Mouse (Mus musculus) limb, embryonic 11.5 days (tissue): ENCODE results near the gene Gdi2. TPM values are rescaled to one million over a fixed set of nuclear protein-coding genes. Genes with fewer than 3 reads are reported as not detected.
A peak's percentile ranks its signal among the peaks of the same experiment; 100 is the strongest.

Experiments used
- ATAC-seq: fragments of 200-750 bp; cut with Nextera tagmentation; 2 replicates; pipeline ENCODE4 v1.8.0; 2017; ENCODE audit warnings: low read depth; ENCODE audit not compliant: insufficient number of reproducible peaks, low FRiP score, low TSS enrichment
- DNase-seq: peaks from one replicate; pipeline ENCODE4 v3.0.0-alpha.2; 2015; ENCODE audit warnings: low spot score
- H3K27ac ChIP-seq: fragments of 300-500 bp; sonication (generic); replicated peaks from 2 replicates; pipeline ENCODE4 v1.5.1; 2014; ENCODE audit warnings: low read depth, mild to moderate bottlenecking, low read length
- H3K27me3 ChIP-seq: fragments of 300-500 bp; sonication (generic); 2 replicates; pipeline ENCODE4 v1.6.1; 2014; ENCODE audit warnings: mild to moderate bottlenecking, low read length, mixed read lengths; ENCODE audit not compliant: control insufficient read depth, insufficient read depth
- H3K36me3 ChIP-seq: fragments of 300-500 bp; sonication (generic); 2 replicates; pipeline ENCODE4 v1.6.1; 2014; ENCODE audit warnings: mild to moderate bottlenecking, low read length, moderate library complexity, mixed read lengths; ENCODE audit not compliant: control insufficient read depth, insufficient read depth
- H3K4me1 ChIP-seq: fragments of 300-500 bp; sonication (generic); 2 replicates; pipeline ENCODE4 v1.6.1; 2014; ENCODE audit warnings: low read length, mixed read lengths; ENCODE audit not compliant: control insufficient read depth, insufficient read depth
- H3K4me2 ChIP-seq: fragments of 300-500 bp; sonication (generic); 2 replicates; pipeline ENCODE4 v1.6.1; 2014; ENCODE audit warnings: low read depth, mild to moderate bottlenecking, moderate library complexity; ENCODE audit not compliant: severe bottlenecking
- H3K4me3 ChIP-seq: fragments of 300-500 bp; sonication (generic); 2 replicates; pipeline ENCODE4 v1.5.1; 2014; ENCODE audit warnings: low read depth, low read length
- H3K9ac ChIP-seq: fragments of 300-500 bp; sonication (generic); 2 replicates; pipeline ENCODE4 v1.6.1; 2014; ENCODE audit warnings: mild to moderate bottlenecking, low read length
- H3K9me3 ChIP-seq: fragments of 300-500 bp; sonication (generic); 2 replicates; pipeline ENCODE4 v1.6.1; 2016; ENCODE audit warnings: low read length; ENCODE audit not compliant: control insufficient read depth
- WGBS: fragments of 180-500 bp; shearing (Covaris S2); extraction: QIAGEN DNeasy Blood & Tissue Kit; methylation state at CpG from one replicate; pipeline ENCODE4 v1.1.7; 2014; 5-methylcytosine and 5-hydroxymethylcytosine counted together
- polyA plus RNA-seq: library from polyadenylated mRNA; unstranded; fragments of >200 nt; fragmentation: Nextera tagmentation; extraction: Ambion mirVana; gene quantifications from 2 replicates; pipeline ENCODE4 v1.2.1, GENCODE M21; 2014

The Gdi2 gene
- polyA plus RNA-seq, 1 experiment from 2014 or later = 510 TPM

GRCm38 (mm10) chr13:3590789-3591188 is 52.9 kb downstream of the Gdi2 start:
- 91% methylated on average over 3 of the region's 3 CpGs for WGBS
- Histone ChIP-seq H3K36me3 (peaks cover 12% of the 10 kb centered on the region; the same call in 1 of the 2 replicates), H3K4me1 (no peaks in the 10 kb centered on the region), H3K27me3 (no peaks in the 10 kb centered on the region), H3K27ac (no peak overlapping the region), H3K4me2 (no peak overlapping the region), H3K4me3 (no peak overlapping the region), H3K9ac (no peak overlapping the region), H3K9me3 (no peaks in the 10 kb centered on the region)
- DNase-seq (no peak), ATAC-seq (no peak)

- Histone ChIP-seq H3K27me3 (no peaks in the 10 kb centered on the region), H3K27ac (no peak overlapping the region), H3K9ac (no peak overlapping the region), H3K4me1 (no peaks in the 10 kb centered on the region), H3K9me3 (no peaks in the 10 kb centered on the region), H3K4me2 (no peak overlapping the region), H3K36me3 (peaks cover 11% of the 10 kb centered on the region), H3K4me3 (no peak overlapping the region)
- WGBS = 90% methylated on average over 1 of the region's 1 CpGs
- ATAC-seq (no peak), DNase-seq (no peak)
Observed at GRCm38 (mm10) chr13:3594311-3594710, 56.4 kb downstream of the Gdi2 start.

GRCm38 (mm10) chr13:3596232-3596631 is 58.4 kb downstream of the Gdi2 start:
- WGBS = 92% methylated on average over 6 of the region's 6 CpGs
- H3K4me2 ChIP-seq = no peak overlapping the region
- no peaks in the 10 kb centered on the region for H3K4me1 ChIP-seq
- no peak overlapping the region for H3K27ac ChIP-seq
- H3K9me3 ChIP-seq = no peaks in the 10 kb centered on the region
- DNase-seq = no peak
- H3K27me3 ChIP-seq = no peaks in the 10 kb centered on the region
- H3K9ac ChIP-seq = no peak overlapping the region
- H3K36me3 ChIP-seq = peaks cover 9% of the 10 kb centered on the region
- ATAC-seq = no peak
- H3K4me3 ChIP-seq = no peak overlapping the region

- 27% methylated on average over 8 of the region's 8 CpGs for WGBS
- H3K9me3 ChIP-seq = no peaks in the 10 kb centered on the region
- H3K27me3 ChIP-seq = no peaks in the 10 kb centered on the region
- H3K4me3 ChIP-seq = peak overlapping the region; percentile 96
- DNase-seq = no peak
- H3K4me1 ChIP-seq = no peaks in the 10 kb centered on the region
- no peak overlapping the region for H3K27ac ChIP-seq
- peak overlapping the region; percentile 90 for H3K9ac ChIP-seq
- H3K36me3 ChIP-seq = no peaks in the 10 kb centered on the region
- peak overlapping the region; percentile 49 for H3K4me2 ChIP-seq
- no peak for ATAC-seq
Observed at GRCm38 (mm10) chr13:3609780-3610117, 71.9 kb downstream of the Gdi2 start.

GRCm38 (mm10) chr13:3610118-3610794 is 72.4 kb downstream of the Gdi2 start:
- peak overlapping the region; percentile 96 for H3K4me3 ChIP-seq
- DNase-seq (peak; percentile 66), ATAC-seq (peak; percentile 59; the same call in 1 of the 2 replicates)
- peak overlapping the region; percentile 90 for H3K9ac ChIP-seq
- H3K9me3 ChIP-seq = no peaks in the 10 kb centered on the region
- H3K27ac ChIP-seq = peak overlapping the region; percentile 92
- WGBS = under 1% methylated on average over 48 of the region's 50 CpGs
- no peaks in the 10 kb centered on the region for H3K36me3 ChIP-seq
- H3K4me2 ChIP-seq = peak overlapping the region; percentile 49
- no peaks in the 10 kb centered on the region for H3K4me1 ChIP-seq
- no peaks in the 10 kb centered on the region for H3K27me3 ChIP-seq

GRCm38 (mm10) chr13:3610795-3611438 is 73.1 kb downstream of the Gdi2 start, which contains the start of gene Fam208b:
TSS of gene Fam208b (minus strand) at chr13:3611108.
- Histone ChIP-seq H3K4me2 (peak within 1 kb of the TSS; percentile 49), H3K27me3 (no peaks in the 10 kb centered on the region), H3K4me3 (peak within 1 kb of the TSS; percentile 96), H3K9me3 (no peaks in the 10 kb centered on the region), H3K36me3 (no peaks in the 10 kb centered on the region), H3K9ac (peak within 1 kb of the TSS; percentile 90), H3K27ac (peak within 1 kb of the TSS; percentile 92), H3K4me1 (no peaks in the 10 kb centered on the region)
- WGBS = under 1% methylated on average over 58 of the region's 58 CpGs
- DNase-seq = peak; percentile 99
- peak; percentile 98 for ATAC-seq

Other genes starting within 250 kb of the Gdi2 start
- 30.6 and 31.3 TPM in 2 replicates for gene Fam208b, start 73.0 kb downstream of the Gdi2 start, polyA plus RNA-seq
- gene Asb13, start 96.0 kb downstream of the Gdi2 start, polyA plus RNA-seq = 13.2 and 14.8 TPM in 2 replicates